Mouse (Mus musculus): ENCODE results near the gene Apol6. TPM values are rescaled to one million over a fixed set of nuclear protein-coding genes. Genes with fewer than 3 reads are reported as not detected.

Gene Apol6
- total and polyA plus RNA-seq, 3 experiments: not detected

GRCm38 (mm10) chr15:77020136-77020535, 24.4 kb upstream of the Apol6 start:
- Histone ChIP-seq H3K27me3 (ENCODE audit: control insufficient read depth in 1 of 2, insufficient read depth in 2 of 2, low read length in 2 of 2) (no peaks in the 10 kb centered on the region; a peak in 1 of 4 replicates), H3K9me3 (replicated peaks; ENCODE audit: insufficient read depth, low read length) (no peaks in the 10 kb centered on the region), H3K79me2 (ENCODE audit: control insufficient read depth, insufficient read depth, low read length, poor library complexity) (no peaks in the 10 kb centered on the region), H3K36me3 (ENCODE audit: control insufficient read depth in 1 of 2, insufficient read depth in 2 of 2, low read length in 2 of 2) (no peaks in the 10 kb centered on the region), H3K4me1 (ENCODE audit: control insufficient read depth in 1 of 2, insufficient read depth in 2 of 2, low read length in 2 of 2) (no peaks in the 10 kb centered on the region), H3K27ac (ENCODE audit: control insufficient read depth, low read depth, low read length) (no peak overlapping the region), H3K9ac (ENCODE audit: control insufficient read depth, low read depth, low read length, poor library complexity, severe bottlenecking) (no peak overlapping the region), H3K4me3 (ENCODE audit: control insufficient read depth in 1 of 2, insufficient read depth in 1 of 2, low read depth in 2 of 2, low read length in 2 of 2) (no peak overlapping the region)
- DNase-seq (ENCODE audit: low read depth, low spot score): no peak
- TF ChIP-seq ZMIZ1 (IDR thresholded peaks at IDR 0.05; ENCODE audit: low read depth, low read length) (no peak), MAZ (IDR thresholded peaks at IDR 0.05; ENCODE audit: low read depth, low read length) (no peak), TBP (IDR thresholded peaks at IDR 0.05; ENCODE audit: low read depth, low read length) (no peak), CTCF (IDR thresholded peaks at IDR 0.05 in 2 of 3, conservative IDR thresholded peaks at IDR 0.05 in 1 of 3; ENCODE audit: control insufficient read depth in 1 of 3, insufficient read depth in 1 of 3, low read depth in 2 of 3, low read length in 3 of 3, poor library complexity in 1 of 3, severe bottlenecking in 1 of 3) (no peak), ELF1 (IDR thresholded peaks at IDR 0.05; ENCODE audit: low read depth, low read length) (no peak), HCFC1 (IDR thresholded peaks at IDR 0.05; ENCODE audit: low read depth, low read length) (no peak)

- no peaks in the 10 kb centered on the region for H3K9me3 ChIP-seq (replicated peaks; ENCODE audit: insufficient read depth, low read length)
- H3K27me3 ChIP-seq (ENCODE audit: control insufficient read depth in 1 of 2, insufficient read depth in 2 of 2, low read length in 2 of 2): no peaks in the 10 kb centered on the region; a peak in 1 of 4 replicates
- H3K4me3 ChIP-seq (ENCODE audit: control insufficient read depth in 1 of 2, insufficient read depth in 1 of 2, low read depth in 2 of 2, low read length in 2 of 2): no peak overlapping the region
- TF ChIP-seq GABPA (IDR thresholded peaks at IDR 0.05; ENCODE audit: low read depth, low read length) (no peak), KAT2A (conservative IDR thresholded peaks at IDR 0.05; ENCODE audit: low read depth, low read length) (no peak), NELFE (IDR thresholded peaks at IDR 0.05; ENCODE audit: low read depth, low read length) (no peak), ZMIZ1 (IDR thresholded peaks at IDR 0.05; ENCODE audit: low read depth, low read length) (no peak), MAZ (IDR thresholded peaks at IDR 0.05; ENCODE audit: low read depth, low read length) (no peak), USF1 (IDR thresholded peaks at IDR 0.05; ENCODE audit: low read depth, low read length) (no peak), SMC3 (IDR thresholded peaks at IDR 0.05; ENCODE audit: low read depth, low read length) (no peak)
- no peaks in the 10 kb centered on the region for H3K4me1 ChIP-seq (ENCODE audit: control insufficient read depth in 1 of 2, insufficient read depth in 2 of 2, low read length in 2 of 2)
- H3K36me3 ChIP-seq (ENCODE audit: control insufficient read depth in 1 of 2, insufficient read depth in 2 of 2, low read length in 2 of 2): no peaks in the 10 kb centered on the region
- H3K9ac ChIP-seq (ENCODE audit: control insufficient read depth, low read depth, low read length, poor library complexity, severe bottlenecking): no peak overlapping the region
- H3K79me2 ChIP-seq (ENCODE audit: control insufficient read depth, insufficient read depth, low read length, poor library complexity): no peaks in the 10 kb centered on the region
- DNase-seq (ENCODE audit: low read depth, low spot score): no peak
- no peak overlapping the region for H3K27ac ChIP-seq (ENCODE audit: control insufficient read depth, low read depth, low read length)
Observed at GRCm38 (mm10) chr15:77021056-77021455, 23.5 kb upstream of the Apol6 start.

GRCm38 (mm10) chr15:77021851-77022250, 22.7 kb upstream of the Apol6 start:
- no peak for TF ChIP-seq ZKSCAN1 (IDR thresholded peaks at IDR 0.05; ENCODE audit: low read depth, low read length)
- no peak for TF ChIP-seq RAD21 (IDR thresholded peaks at IDR 0.05; ENCODE audit: low read depth, low read length)
- TF ChIP-seq SMC3 (IDR thresholded peaks at IDR 0.05; ENCODE audit: low read depth, low read length): no peak
- TF ChIP-seq GABPA (IDR thresholded peaks at IDR 0.05; ENCODE audit: low read depth, low read length): no peak
- no peak for TF ChIP-seq MYC (IDR thresholded peaks at IDR 0.05; ENCODE audit: low read depth, low read length)
- TF ChIP-seq POLR2AphosphoS2 (IDR thresholded peaks at IDR 0.05; ENCODE audit: low read length): no peak
- no peak for TF ChIP-seq HCFC1 (IDR thresholded peaks at IDR 0.05; ENCODE audit: low read depth, low read length)
- no peak for TF ChIP-seq ZNF384 (IDR thresholded peaks at IDR 0.05; ENCODE audit: low read depth, low read length)
- TF ChIP-seq NELFE (IDR thresholded peaks at IDR 0.05; ENCODE audit: low read depth, low read length): no peak
- no peak for DNase-seq (ENCODE audit: low read depth, low spot score)
- Histone ChIP-seq H3K9me3 (replicated peaks; ENCODE audit: insufficient read depth, low read length) (no peaks in the 10 kb centered on the region), H3K79me2 (ENCODE audit: control insufficient read depth, insufficient read depth, low read length, poor library complexity) (no peaks in the 10 kb centered on the region), H3K9ac (ENCODE audit: control insufficient read depth, low read depth, low read length, poor library complexity, severe bottlenecking) (no peak overlapping the region), H3K27ac (ENCODE audit: control insufficient read depth, low read depth, low read length) (no peak overlapping the region), H3K27me3 (ENCODE audit: control insufficient read depth in 1 of 2, insufficient read depth in 2 of 2, low read length in 2 of 2) (no peaks in the 10 kb centered on the region; a peak in 1 of 4 replicates), H3K36me3 (ENCODE audit: control insufficient read depth in 1 of 2, insufficient read depth in 2 of 2, low read length in 2 of 2) (no peaks in the 10 kb centered on the region), H3K4me3 (ENCODE audit: control insufficient read depth in 1 of 2, insufficient read depth in 1 of 2, low read depth in 2 of 2, low read length in 2 of 2) (no peak overlapping the region), H3K4me1 (ENCODE audit: control insufficient read depth in 1 of 2, insufficient read depth in 2 of 2, low read length in 2 of 2) (no peaks in the 10 kb centered on the region)

All from MEL (cell line).